Mouse (Mus musculus) thymus, adult 18-20 months (tissue): Measurements from ENCODE around the gene Nos2.
"Not testable (repeated sequence)": the region's sequence is repeated elsewhere in the genome, so short reads cannot be mapped to it uniquely, and the experiment has no call there.

Experiments
- DNase-seq, 2 experiments: peaks; one replicate each; pipeline ENCODE4 v3.0.0; 2022; ENCODE audit warnings: mixed read lengths in 2 of 2

Nos2 gene

DNA sequence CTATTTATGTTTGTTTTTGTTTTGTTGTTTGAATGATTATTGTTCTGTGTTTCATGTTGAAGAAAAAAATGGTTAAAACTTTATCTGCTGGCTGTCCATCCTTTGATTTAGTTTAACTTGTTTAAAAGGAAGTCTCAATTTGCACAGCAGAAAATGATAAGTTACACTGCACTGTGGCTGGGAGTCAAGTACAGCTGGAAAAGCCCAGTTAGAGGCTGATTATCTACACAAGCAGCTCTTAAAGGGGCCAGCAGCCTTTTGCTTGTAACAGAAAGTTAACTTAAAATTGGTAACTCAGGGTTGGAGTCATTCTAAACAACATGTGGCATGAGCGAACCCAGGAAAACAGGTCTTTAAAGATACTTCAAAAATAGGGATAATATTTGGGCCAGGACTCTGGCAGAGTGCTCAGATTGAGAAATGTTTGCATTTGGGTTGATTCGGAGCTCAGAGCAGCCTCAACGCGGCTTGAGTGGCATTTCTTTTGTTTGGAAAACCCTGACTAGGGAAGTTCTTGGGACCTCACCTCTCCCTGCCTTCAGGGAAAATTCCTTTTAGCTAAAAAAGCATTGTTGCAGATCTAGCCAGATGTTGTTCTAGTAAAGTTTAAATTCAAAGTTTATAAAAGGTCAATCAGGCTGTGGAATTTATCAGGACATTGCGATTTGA lies 70.4 kb downstream of the Nos2 start:
- DNase-seq = not testable (repeated sequence)

DNA sequence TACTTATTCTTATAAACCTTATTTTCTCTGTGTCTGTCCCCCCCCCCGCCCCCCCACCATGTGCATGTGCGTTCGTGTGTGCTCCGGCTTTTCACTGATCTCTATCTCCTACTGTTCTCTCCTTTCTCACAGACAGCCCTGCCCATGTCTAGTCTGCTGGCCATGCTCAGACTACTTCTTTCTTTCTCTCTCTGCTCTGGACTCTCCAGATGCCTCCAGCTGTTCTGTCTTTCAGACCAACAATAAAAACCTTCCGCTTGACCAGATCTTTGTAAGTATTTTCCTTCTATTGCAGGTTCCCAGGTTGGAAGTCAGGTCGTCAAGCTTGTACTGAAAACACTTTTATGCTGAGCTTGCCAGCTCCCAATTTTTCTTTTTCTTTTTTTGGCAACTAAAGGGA lies 78.5 kb downstream of the Nos2 start:
- DNase-seq = no peak

DNA sequence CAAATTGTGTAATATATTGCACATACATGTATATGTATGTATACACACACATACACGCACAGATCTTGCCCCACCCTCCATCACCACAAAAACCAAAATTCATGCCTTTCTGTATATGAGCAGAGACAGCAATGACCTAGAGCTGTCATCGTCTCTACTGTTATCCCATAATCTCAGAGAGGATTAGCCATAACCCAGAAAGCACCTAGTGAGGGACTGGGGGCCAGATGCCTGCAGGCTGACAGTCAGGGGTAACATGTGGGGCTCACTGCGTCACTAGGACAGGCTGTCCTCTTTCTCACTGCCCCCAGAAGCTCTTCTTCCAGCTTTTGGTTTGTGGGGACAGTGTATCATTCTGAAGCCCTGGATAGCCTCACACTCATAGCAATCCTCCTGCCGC lies 81.3 kb downstream of the Nos2 start:
- no peak for DNase-seq

DNA sequence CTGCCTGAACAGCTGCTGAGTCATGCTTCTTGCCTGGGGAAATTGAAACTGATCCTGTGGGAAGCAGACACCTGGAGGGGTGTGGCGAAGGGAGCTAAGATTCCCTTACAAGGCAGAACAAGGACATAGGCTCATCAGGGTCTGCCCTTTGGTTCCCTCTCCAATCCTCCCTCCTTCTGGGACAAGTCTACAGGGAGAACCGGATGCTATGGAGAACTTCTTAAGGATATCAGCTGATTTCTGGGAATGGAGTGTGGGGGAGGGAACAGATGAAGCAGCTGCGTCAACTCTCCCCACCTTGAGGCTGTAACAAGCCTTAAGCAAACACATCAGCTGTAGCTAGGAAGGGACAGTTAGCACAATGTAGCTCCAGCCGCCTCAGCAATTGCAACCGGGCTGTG lies 82.0 kb downstream of the Nos2 start:
- DNase-seq = peak in 1 of 2 experiments; percentile 15

DNA sequence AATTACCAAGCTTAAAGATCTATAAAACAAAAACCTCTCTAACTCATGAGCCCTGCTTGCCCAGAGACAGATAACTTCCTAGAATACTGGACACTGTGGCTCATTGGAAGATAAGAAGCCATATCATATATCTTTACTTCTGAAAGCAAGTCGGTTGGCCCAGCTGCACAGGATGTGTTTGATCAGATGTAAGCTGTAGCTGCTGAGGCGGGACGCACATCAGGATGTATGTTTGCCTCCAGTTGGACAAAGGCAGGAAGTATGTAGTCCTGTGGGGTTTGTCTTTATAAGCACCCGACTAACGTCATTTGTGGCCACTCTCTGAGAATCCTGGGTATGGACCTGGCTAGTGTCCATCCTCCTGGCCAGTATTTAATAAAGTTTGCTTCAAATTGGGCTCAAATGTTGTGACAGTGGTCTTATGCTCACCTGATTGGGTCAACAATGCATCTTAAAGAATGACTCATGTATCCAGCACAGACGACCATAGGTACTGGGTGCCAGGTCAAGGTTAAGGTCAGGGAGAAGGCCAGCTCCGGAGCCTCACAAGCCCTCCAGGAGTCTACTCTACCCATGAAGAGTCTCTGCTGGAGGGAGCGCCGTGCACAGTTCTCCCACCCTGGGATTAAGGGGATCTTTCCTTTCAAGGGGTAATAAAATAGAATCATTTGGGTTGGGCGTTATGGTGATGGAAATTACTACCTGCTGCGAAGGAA lies 82.6 kb downstream of the Nos2 start:
- peak in 1 of 2 experiments; percentile 76 for DNase-seq

DNA sequence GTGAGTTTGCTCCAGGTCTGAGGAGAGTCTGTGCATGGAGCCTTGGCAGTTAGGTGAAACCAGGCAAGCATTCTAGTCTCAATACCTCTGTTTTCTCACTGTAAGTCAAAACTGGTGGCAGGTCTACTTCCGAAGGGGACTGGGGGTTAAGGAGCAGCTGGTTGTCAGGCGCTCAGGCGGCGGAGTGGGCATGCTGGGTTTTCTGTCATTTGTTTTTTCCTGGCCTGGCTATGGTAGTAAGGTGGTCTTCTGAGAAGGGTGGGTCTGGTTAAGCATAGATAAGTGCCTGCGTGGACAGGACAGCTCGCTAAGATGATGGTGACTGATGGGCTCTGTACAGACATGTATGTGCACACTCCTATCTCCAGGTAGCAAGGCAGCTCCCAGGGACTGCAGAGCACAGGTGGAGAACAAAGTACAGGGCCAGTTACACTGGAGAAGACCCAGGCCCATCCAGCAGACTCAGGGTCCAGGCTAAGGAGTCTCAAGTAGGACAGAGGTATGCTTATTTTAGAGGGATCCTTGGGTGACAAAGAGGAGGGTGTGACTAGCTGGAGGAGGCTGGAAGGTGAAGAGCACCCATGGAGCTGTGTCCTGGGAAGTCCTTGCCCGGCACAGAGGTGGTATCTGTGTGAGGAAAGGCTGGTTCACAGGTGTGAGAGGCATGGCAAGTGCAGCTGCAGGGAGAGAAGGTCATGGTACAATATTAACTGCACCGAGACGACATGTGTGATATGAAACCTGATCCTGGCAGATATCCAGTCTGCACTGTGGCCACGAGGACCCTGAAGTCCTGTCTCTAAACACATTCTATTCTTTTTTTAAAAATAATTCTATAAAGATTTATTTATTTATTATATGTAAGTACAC lies 83.4 kb downstream of the Nos2 start:
- DNase-seq = peak in 1 of 2 experiments; percentile 39

DNA sequence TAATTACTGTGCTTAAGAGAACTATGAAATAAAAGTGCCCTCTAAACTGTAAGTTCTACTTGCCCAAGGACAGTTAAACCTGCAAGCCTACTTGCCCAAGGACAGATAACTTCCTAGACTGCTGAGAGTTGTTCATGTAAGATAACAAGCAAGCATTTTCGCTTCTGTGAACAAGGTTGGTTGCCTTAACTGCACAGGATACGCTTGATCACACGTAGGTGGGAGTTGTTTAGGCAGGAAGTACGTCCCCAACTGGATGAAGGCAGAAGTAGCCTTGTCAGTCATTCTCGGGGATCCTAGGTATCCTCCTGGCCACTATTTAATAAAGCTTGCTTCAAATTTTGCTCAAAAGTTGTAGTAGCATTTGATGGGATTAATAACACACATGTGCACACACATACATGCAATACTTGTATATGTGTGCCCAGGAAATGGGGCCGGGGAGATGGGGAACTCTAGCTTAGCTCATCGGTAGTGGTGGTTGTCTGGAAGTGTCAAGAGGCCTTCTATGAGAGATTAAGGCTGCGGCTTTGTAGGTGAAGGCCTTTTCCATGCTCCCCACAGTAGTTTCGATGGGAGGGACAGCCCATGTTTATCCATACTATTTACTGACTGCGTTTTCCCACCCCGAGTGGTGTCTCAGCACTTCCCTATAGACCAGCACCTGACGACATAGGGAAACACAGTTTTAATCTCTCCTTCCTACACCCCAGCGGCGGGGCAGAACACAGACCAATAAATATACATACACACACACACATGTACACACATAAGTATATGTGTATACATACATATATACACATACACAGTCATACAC lies 85.2 kb downstream of the Nos2 start:
- DNase-seq = peak; percentile 2 to 22

DNA sequence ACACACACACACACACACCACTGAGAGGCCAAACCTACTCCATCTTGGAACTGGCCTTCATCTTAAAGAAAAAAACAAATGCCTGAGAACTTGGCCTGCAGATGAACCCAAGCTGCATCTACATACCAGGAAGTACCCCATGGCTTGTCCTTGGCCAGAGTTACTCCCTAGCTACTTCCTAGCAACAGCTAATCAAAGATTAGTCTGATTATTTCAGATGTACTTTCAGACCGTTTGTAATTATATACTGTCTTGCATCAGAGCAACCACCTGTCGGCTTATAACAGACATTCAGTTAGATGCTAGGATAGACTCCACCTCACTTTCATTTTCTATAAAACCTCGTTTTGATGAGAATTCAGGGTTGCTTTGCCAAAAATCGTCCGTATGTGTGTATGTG lies 85.8 kb downstream of the Nos2 start:
- peak in 1 of 2 experiments; percentile 2 for DNase-seq

DNA sequence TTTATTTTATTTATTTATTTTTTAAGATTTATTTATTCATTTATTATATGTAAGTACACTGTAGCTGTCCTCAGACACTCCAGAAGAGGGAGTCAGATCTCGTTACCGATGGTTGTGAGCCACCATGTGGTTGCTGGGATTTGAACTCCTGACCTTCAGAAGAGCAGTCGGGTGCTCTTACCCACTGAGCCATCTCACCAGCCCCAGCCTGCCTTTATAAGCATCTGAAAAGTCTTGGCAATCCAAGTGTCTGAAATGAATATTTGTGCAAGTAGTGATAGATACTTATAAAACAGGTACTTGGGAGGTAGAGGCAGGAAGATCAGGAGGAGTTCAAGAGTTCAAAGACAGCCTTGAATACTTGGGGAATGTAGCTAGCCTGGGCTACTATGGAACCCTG lies 86.8 kb downstream of the Nos2 start:
- not testable (repeated sequence) for DNase-seq

DNA sequence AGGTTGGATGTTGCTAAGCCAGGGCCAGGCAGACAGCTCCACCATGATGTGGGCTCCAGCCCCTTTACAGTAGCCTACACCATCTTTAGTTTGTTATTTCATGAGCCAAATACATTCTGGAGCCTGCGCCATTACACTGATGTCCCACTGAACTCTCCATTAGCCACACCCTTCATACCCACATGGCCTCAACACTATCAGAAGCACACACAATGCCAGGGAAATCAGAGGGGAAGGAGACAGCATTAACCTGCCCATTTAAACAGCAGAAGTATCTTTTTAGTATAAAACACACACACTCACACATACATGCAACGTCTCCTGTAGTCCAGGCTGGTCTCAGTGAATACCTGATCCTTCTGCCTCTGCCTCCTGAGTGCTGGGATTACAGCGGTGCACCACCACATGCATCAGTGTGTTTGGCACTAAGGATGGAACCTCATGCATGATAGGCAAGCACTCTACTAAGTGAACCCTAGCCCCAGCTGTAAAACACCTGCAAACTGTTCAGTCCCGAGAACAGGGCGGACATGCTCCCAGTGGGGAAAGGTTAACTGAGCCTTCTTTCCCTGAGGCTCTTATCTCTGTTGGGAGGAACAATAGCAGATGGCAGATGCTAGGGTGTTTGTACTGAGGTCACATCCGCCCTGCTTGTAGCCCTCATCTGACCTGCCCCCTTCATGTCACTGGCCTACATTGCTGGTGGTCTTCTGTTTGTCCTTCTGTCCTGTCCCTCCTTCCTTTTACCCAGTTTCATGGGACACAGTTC lies 87.6 kb downstream of the Nos2 start:
- peak in 1 of 2 experiments; percentile 49 for DNase-seq

DNA sequence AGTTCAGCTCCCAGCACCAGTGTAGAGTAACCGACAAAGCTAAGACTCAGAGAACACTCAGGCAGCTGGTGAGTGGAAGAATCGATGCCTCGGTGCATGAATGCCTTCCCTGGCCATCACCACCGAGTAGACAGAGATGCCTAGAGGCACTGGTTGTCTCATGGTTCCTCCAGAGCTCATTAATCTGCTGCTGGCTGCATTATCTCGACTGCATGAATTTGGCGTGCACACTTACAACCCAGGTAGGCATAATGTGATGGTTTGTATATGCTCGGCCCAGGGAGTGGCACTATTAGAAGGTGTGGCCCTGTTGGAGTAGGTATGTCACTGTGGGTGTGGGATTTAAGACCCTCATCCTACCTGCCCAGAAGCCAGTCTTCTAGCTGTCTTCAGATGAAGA lies 88.3 kb downstream of the Nos2 start:
- peak in 1 of 2 experiments; percentile 4 for DNase-seq
